Mouse (Mus musculus) hindbrain, embryonic 11.5 days (tissue): ENCODE measurements at regions not wholly inside any gene's neighbourhood (a gene's known extent, or its start where the extent isn't known, plus 50 kb on each side); places are given as distances from the start of the nearest gene placed in this dataset.

Source experiments
- ATAC-seq: fragments of 200-750 bp; cut with Nextera tagmentation; 2 replicates; pipeline ENCODE4 v1.8.0; 2017; ENCODE audit warnings: mild to moderate bottlenecking, moderate TSS enrichment, moderate library complexity; ENCODE audit not compliant: low FRiP score
- DNase-seq: peaks from one replicate; pipeline ENCODE4 v3.0.0-alpha.2; 2015; ENCODE audit warnings: low spot score
- H3K27ac ChIP-seq: fragments of 300-500 bp; sonication (generic); 2 replicates; pipeline ENCODE4 v1.5.1; 2014; ENCODE audit warnings: mild to moderate bottlenecking, low read depth, low read length
- H3K27me3 ChIP-seq: fragments of 300-500 bp; sonication (generic); 2 replicates; pipeline ENCODE4 v1.6.1; 2014; ENCODE audit warnings: mild to moderate bottlenecking, low read length, moderate library complexity, mixed read lengths; ENCODE audit not compliant: control insufficient read depth, insufficient read depth
- H3K36me3 ChIP-seq: fragments of 300-500 bp; sonication (generic); 2 replicates; pipeline ENCODE4 v1.6.1; 2014; ENCODE audit warnings: mild to moderate bottlenecking, low read length, moderate library complexity, mixed read lengths; ENCODE audit not compliant: control insufficient read depth, insufficient read depth
- H3K4me1 ChIP-seq: fragments of 300-500 bp; sonication (generic); replicated peaks from 2 replicates; pipeline ENCODE4 v1.6.1; 2014; ENCODE audit warnings: low read length, mixed read lengths; ENCODE audit not compliant: control insufficient read depth, insufficient read depth
- H3K4me2 ChIP-seq: fragments of 300-500 bp; sonication (generic); replicated peaks from 2 replicates; pipeline ENCODE4 v1.6.1; 2014; ENCODE audit warnings: mild to moderate bottlenecking, low read depth, low read length
- H3K4me3 ChIP-seq: fragments of 300-500 bp; sonication (generic); 2 replicates; pipeline ENCODE4 v1.5.1; 2014; ENCODE audit warnings: low read depth, low read length
- H3K9ac ChIP-seq: fragments of 300-500 bp; sonication (generic); 2 replicates; pipeline ENCODE4 v1.6.1; 2014; ENCODE audit warnings: low read depth, low read length
- H3K9me3 ChIP-seq: fragments of 300-500 bp; sonication (generic); 2 replicates; pipeline ENCODE4 v1.6.1; 2016; ENCODE audit warnings: low read length; ENCODE audit not compliant: control insufficient read depth
- WGBS: fragments of 180-500 bp; shearing (Covaris S2); extraction: QIAGEN DNeasy Blood & Tissue Kit; methylation state at CpG from one replicate; pipeline ENCODE4 v1.1.7; 2014; 5-methylcytosine and 5-hydroxymethylcytosine counted together

DNA sequence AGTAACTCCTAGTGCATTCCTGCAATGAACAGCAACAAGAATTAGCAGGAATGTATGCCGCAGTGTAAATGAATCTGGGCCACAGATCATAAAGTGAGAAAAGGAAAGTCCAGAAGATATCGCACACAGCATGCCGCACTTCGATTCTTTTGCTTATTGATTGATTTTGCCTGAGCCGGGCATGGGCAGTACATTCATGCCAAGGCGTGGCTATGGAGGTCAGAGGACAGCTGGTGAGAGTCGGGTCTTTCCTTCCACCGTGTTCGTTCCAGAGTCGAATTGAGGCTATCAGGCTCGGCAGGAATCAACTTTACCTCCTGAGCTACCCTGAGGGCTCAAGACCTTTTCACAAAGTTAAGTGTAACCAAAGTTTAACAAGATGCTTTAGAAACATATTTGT lies 372.3 kb upstream of the Jarid2 start:
- Histone ChIP-seq H3K36me3 (no peaks in the 10 kb centered on the region), H3K27me3 (no peaks in the 10 kb centered on the region), H3K4me2 (no peak overlapping the region), H3K4me3 (no peak overlapping the region), H3K9ac (no peak overlapping the region), H3K27ac (no peak overlapping the region), H3K9me3 (no peaks in the 10 kb centered on the region), H3K4me1 (no peaks in the 10 kb centered on the region)
- DNase-seq = no peak
- WGBS = 87% methylated on average over 11 of the region's 11 CpGs
- no peak for ATAC-seq

DNA sequence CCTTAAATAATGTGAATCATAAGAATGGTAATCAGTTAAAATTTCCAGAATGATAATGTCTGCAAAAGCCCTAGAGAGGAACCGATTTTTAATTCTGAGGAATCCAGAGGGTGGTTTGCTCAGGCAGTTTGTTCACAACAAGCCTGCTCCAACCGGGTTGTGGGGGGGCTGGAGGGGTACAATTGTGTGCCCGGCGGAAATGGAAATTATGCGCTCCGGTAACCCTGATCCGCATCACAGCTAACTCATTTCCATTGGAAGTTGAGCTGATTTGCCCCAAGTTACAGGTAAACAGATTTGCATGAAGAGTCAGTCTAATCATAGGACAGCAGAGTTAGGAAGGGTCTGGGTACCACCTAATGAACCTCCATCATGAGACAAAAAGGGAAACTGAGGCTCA lies 369.9 kb upstream of the Jarid2 start:
- DNase-seq (no peak), ATAC-seq (no peak)
- no peak overlapping the region for H3K27ac ChIP-seq
- no peak overlapping the region for H3K4me3 ChIP-seq
- WGBS = 82% methylated on average over 7 of the region's 7 CpGs
- no peaks in the 10 kb centered on the region for H3K4me1 ChIP-seq
- H3K36me3 ChIP-seq = no peaks in the 10 kb centered on the region
- no peak overlapping the region for H3K4me2 ChIP-seq
- H3K27me3 ChIP-seq = no peaks in the 10 kb centered on the region
- no peaks in the 10 kb centered on the region for H3K9me3 ChIP-seq
- H3K9ac ChIP-seq = no peak overlapping the region

DNA sequence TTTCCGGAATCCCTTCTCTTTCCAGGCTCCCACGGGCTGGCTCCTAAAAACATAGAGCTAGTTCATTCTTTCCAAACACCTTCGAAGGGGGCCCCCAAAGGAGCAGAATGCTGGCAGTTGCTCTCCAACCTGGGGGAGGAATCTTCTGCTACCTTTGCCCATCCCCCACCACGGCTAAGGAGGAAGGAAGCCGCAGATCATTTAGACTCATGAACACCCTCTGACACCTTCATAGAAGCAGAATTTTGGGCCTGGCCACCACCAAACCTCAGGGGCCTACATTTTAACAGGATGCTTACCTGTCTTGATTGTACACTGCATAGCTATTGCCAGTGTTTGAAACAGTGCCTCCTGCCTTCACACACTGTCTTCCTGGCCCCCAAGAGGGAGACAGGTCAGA lies 369.3 kb upstream of the Jarid2 start:
- Histone ChIP-seq H3K4me1 (no peaks in the 10 kb centered on the region), H3K4me2 (no peak overlapping the region), H3K36me3 (no peaks in the 10 kb centered on the region), H3K9me3 (no peaks in the 10 kb centered on the region), H3K27me3 (no peaks in the 10 kb centered on the region), H3K4me3 (no peak overlapping the region), H3K27ac (no peak overlapping the region), H3K9ac (no peak overlapping the region)
- WGBS = 76% methylated on average over 5 of the region's 5 CpGs
- no peak for ATAC-seq
- DNase-seq = no peak

DNA sequence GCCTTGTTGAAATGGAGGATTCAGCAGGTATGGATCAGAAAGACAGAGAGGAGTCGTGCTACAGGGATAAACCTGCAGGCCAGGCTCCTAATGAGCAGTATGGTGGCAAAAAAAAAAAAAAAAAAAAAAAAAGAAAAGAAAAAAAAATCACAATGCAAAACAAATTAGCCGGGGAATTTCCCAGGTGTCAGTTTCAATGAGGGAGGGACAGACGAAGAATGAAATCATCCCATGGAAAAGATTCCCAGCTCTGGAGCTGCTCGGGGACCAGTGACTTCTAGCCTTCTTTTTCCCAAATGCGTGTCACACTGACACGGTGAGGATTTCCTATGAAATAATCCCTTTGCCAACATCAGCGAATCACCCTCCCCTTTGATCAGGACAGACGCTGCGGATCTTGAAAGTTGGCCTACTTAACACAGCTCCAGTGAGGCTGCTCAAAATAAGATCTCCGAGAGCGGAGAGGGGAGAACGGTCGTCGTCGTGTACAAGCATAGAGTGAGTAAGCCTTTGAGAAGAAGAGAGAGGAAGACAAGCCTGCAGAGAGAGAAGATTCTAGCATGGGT lies 368.5 kb upstream of the Jarid2 start:
- Histone ChIP-seq H3K27me3 (no peaks in the 10 kb centered on the region), H3K4me3 (no peak overlapping the region), H3K4me2 (no peak overlapping the region), H3K9ac (no peak overlapping the region), H3K36me3 (no peaks in the 10 kb centered on the region), H3K27ac (no peak overlapping the region), H3K9me3 (no peaks in the 10 kb centered on the region), H3K4me1 (no peaks in the 10 kb centered on the region)
- DNase-seq = no peak
- 67% methylated on average over 15 of the region's 15 CpGs for WGBS
- ATAC-seq = no peak

DNA sequence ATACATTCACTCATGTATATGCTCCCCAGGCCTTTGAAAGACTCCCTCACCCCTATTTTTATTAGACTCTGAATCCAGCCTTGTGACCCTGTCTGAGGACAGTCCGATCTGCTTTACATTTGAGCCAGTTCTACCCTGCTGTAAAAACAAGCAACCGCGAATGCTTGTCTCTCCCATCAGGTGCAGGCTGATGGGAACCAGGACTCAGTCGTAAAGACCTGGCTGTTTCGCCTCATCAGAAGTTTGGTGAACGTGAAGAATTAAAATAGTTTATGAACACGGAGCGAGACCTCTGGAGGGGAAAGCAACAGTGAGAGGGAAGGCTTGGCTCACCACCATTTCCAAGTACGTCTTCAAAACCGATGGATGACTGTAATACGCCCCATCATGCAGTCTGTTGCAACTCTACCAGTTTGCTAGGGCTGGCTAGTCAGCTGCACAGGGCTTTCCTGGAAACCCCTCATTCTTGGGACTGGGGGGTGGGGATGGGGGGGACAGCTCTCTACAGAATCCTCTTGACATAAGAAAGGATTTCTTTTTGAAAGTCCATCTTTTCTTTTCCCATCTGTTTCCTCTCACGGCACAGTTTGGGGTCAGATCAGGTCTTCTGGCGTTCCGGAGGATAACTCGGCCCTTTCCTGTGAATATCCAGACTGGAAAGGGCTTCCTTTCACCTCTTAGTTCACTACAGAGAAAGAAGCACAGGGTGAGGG lies 366.8 kb upstream of the Jarid2 start:
- Histone ChIP-seq H3K36me3 (no peaks in the 10 kb centered on the region), H3K4me2 (no peak overlapping the region), H3K4me1 (no peaks in the 10 kb centered on the region), H3K27ac (no peak overlapping the region), H3K9ac (no peak overlapping the region), H3K4me3 (no peak overlapping the region), H3K9me3 (no peaks in the 10 kb centered on the region), H3K27me3 (no peaks in the 10 kb centered on the region)
- 44% methylated on average over 15 of the region's 15 CpGs for WGBS
- DNase-seq = no peak
- ATAC-seq = no peak

DNA sequence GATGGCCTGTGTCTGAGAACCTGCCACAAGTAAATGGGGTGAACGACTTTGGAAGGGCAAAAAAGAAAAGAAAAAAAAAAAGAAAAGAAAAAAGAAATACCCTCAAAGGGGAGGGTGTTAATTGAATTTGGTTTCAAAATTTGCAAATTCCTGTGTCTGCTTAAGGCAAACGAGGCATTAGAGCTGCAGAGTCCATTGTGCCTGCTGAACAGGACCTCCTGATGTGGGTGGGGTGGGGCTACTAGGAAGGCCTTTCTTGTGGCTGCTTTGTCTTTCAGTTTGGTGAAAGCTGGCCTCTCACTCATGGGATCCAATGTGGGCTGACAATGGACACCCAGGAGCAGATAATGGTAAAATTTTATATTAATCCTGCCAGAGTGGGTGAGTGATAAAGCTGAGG lies 366.3 kb upstream of the Jarid2 start:
- DNase-seq = no peak
- no peak overlapping the region for H3K27ac ChIP-seq
- H3K4me3 ChIP-seq = no peak overlapping the region
- H3K9ac ChIP-seq = no peak overlapping the region
- no peaks in the 10 kb centered on the region for H3K36me3 ChIP-seq
- H3K27me3 ChIP-seq = no peaks in the 10 kb centered on the region
- 2% methylated on average over 2 of the region's 2 CpGs for WGBS
- ATAC-seq = no peak
- no peaks in the 10 kb centered on the region for H3K4me1 ChIP-seq
- no peaks in the 10 kb centered on the region for H3K9me3 ChIP-seq
- H3K4me2 ChIP-seq = no peak overlapping the region

DNA sequence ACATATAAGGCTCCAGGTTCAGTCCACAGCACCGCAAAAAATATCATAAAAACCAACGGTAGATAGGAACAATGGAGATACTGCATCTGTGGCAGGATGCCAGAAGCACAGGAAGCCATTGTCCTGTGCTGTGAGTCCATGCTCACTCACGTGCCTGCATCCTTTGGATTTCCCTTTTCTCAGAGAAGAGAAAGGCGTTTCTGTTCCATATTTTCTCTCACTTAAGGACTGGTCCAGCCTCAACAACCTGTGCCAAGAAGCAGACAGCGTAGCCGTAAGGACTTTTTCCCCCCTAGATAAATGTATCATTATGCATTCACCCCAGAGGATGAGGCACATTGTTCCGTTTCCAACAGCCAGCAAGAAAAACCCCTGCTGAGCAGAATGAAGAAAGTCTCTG lies 360.0 kb upstream of the Jarid2 start:
- H3K4me3 ChIP-seq = no peak overlapping the region
- ATAC-seq = no peak
- 68% methylated on average over 7 of the region's 7 CpGs for WGBS
- DNase-seq = no peak
- 0 out of 2 replicates have a peak, but pooled peaks cover 2% of the 10 kb centered on the region for H3K27me3 ChIP-seq
- H3K36me3 ChIP-seq = no peaks in the 10 kb centered on the region
- no peaks in the 10 kb centered on the region for H3K4me1 ChIP-seq
- H3K9ac ChIP-seq = no peak overlapping the region
- no peak overlapping the region for H3K4me2 ChIP-seq
- H3K27ac ChIP-seq = no peak overlapping the region
- no peaks in the 10 kb centered on the region for H3K9me3 ChIP-seq

DNA sequence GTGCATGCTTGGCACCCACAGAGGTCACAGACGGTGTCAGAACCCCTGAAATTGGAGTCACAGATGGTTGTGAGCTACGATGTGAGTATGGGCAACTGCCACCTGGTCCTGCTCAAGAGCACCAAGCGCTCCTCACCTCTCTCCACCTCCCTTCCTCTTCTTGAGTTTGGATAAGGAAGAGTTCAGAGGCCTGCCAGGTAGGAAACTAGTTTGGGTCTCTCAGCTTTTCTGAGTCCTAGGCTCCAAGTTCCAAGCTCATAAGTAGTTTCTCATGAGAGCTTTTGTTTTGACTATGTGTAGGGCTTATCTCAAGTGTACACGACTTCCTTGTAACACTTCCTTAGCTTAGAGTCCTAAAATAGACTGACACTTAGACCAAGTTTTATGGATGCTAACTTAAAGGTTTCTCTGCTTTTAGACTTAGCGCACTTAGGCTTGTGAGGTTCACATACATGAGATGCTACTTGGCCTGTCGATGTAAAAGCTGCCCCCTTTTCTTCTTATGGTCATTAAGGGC lies 356.9 kb upstream of the Jarid2 start:
- Histone ChIP-seq H3K9me3 (no peaks in the 10 kb centered on the region), H3K36me3 (no peaks in the 10 kb centered on the region), H3K27ac (no peak overlapping the region), H3K27me3 (peaks cover 2% of the 10 kb centered on the region; the same call in 1 of the 2 replicates), H3K4me2 (no peak overlapping the region), H3K4me1 (0 out of 2 replicates have a peak, but pooled peaks cover 3% of the 10 kb centered on the region), H3K9ac (no peak overlapping the region), H3K4me3 (no peak overlapping the region)
- WGBS = 84% methylated on average over 6 of the region's 6 CpGs
- ATAC-seq = no peak
- no peak for DNase-seq
